Mouse (Mus musculus) myocyte (in vitro differentiated cells): Measurements from ENCODE around the gene Rpl27.

Experiments used
- CEBPB ChIP-seq: IDR thresholded peaks from 2 replicates; pipeline ENCODE4 v1.6.1; 2011; ENCODE audit warnings: mild to moderate bottlenecking, moderate library complexity; ENCODE audit not compliant: poor library complexity, insufficient read depth, severe bottlenecking
- E2F4 ChIP-seq: IDR thresholded peaks from one replicate; pipeline ENCODE4 v1.6.1; 2011; ENCODE audit warnings: mild to moderate bottlenecking, control low read depth, moderate library complexity; ENCODE audit not compliant: insufficient read depth
- MAX ChIP-seq: IDR thresholded peaks from one replicate; pipeline ENCODE4 v1.6.1; 2011; ENCODE audit warnings: low read depth, mild to moderate bottlenecking, control low read depth
- MYOD1 ChIP-seq, 3 experiments: IDR thresholded peaks; one replicate each; pipeline ENCODE4 v1.6.1; 2011; ENCODE audit warnings: control low read depth in 2 of 3, low read depth in 2 of 3, mild to moderate bottlenecking in 2 of 3, moderate library complexity in 1 of 3; ENCODE audit not compliant: insufficient read length in 2 of 3, control insufficient read depth in 1 of 3
- MYOG ChIP-seq, 3 experiments: IDR thresholded peaks; one replicate each; pipeline ENCODE4 v1.6.1; 2011; ENCODE audit warnings: control low read depth in 2 of 3, low read depth in 2 of 3, mild to moderate bottlenecking in 2 of 3; ENCODE audit not compliant: insufficient read length in 2 of 3, control insufficient read depth in 1 of 3, insufficient read depth in 1 of 3
- POLR2A ChIP-seq: IDR thresholded peaks from one replicate; pipeline ENCODE4 v1.6.1; 2011; ENCODE audit warnings: low read depth, mild to moderate bottlenecking, control low read depth, moderate library complexity; ENCODE audit not compliant: insufficient read length
- POLR2AphosphoS2 ChIP-seq: IDR thresholded peaks from one replicate; pipeline ENCODE4 v1.6.1; 2011; ENCODE audit warnings: low read depth, control low read depth; ENCODE audit not compliant: insufficient read length
- TCF12 ChIP-seq: IDR thresholded peaks from one replicate; pipeline ENCODE4 v1.6.1; 2011; ENCODE audit warnings: mild to moderate bottlenecking, control low read depth; ENCODE audit not compliant: poor library complexity, insufficient read depth, severe bottlenecking

DNA sequence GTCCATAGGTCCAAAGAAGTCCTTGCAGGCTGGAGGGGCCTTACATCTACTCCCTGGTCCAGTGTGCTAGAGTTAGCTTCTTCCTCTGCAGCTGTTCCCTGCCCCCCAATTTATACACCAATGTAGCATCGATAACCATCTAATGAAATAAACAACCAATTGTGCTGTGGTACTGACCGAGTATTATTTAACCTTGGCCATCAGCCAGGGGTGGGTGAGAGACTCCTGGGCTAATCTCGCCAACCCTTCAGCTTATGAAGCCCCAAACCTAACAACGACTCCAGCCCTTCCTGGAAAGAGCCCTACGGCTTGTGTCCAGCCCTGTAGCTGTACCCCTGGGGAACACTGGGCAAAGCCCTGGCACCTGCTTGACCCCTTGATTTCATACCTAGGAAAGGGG, 32.2 kb downstream of the Rpl27 start:
- no peak for TF ChIP-seq POLR2A
- TF ChIP-seq MYOD1 (IDR thresholded peaks at IDR 0.05; ENCODE audit: control insufficient read depth in 1 of 3, insufficient read length in 2 of 3, low read depth in 2 of 3): no peak
- no peak for TF ChIP-seq MYOG (IDR thresholded peaks at IDR 0.05; ENCODE audit: control insufficient read depth in 1 of 3, insufficient read depth in 1 of 3, insufficient read length in 2 of 3, low read depth in 2 of 3)
- no peak for TF ChIP-seq TCF12
- TF ChIP-seq E2F4: no peak
- no peak for TF ChIP-seq CEBPB
- TF ChIP-seq POLR2AphosphoS2: no peak
- no peak for TF ChIP-seq MAX
